Mouse (Mus musculus): ENCODE data around the gene C87414. TPM values are rescaled to one million over a fixed set of nuclear protein-coding genes. Genes with fewer than 3 reads are reported as not detected.
"Not testable (repeated sequence)": the region's sequence is repeated elsewhere in the genome, so short reads cannot be mapped to it uniquely, and the experiment has no call there.

C87414 gene
- total RNA-seq (2017) = not detected in 2 replicates

DNA sequence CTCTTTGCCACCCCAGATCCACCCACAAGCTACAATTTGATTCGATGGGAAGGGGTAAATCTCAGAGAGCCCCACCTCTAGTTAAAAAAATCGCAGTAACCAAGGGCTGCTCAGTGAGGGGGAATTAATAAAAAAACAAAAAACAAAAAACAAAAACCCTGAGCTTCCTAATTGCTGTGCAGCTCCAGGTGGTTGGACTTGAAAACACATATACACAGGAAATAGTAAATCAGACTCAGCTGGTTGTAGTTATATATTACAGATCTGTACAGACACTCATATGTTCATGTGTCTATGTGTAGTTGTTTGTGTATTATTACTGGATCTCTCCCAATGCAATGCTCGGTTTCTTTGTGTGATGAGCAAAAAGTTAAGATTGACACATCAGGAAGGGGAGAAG is at the start of gene C87414:
C87414 (minus strand) TSS at position 101 of the 400 bp plus-strand sequence.
- ATAC-seq (ENCODE audit: extremely low read depth, insufficient number of reproducible peaks, low FRiP score, poor library complexity, severe bottlenecking) = not testable (repeated sequence)

DNA sequence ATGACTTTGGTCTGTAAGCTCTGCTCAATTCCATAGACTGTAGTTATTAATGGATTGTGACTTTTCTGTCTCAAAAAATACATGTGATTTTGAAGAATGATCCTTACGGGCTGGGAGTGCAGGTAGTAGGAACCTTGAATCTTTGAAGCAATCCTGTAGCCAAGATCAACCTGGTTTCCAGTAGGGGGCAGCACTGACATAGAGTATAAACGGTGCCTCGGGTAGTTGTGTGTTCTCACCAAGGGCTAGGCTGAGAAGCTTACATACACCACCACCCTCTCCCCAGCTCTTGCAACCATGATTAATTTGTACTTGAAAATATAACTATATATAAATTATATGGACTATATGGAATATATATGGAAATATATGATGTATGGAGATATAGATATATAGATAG is 13.3 kb upstream of the C87414 start:
- not testable (repeated sequence) for ATAC-seq (ENCODE audit: extremely low read depth, insufficient number of reproducible peaks, low FRiP score, poor library complexity, severe bottlenecking)

Other genes with a start within 250 kb of the C87414 start
- not detected in 2 replicates for gene Gm16427, start 131.4 kb downstream of the C87414 start, total RNA-seq (2017)
- not detected in 2 replicates for gene Gm7792, start 172.2 kb upstream of the C87414 start, total RNA-seq (2017)